Mouse (Mus musculus): ENCODE data around the gene Olfr450. TPM values are rescaled to one million over a fixed set of nuclear protein-coding genes. Genes with fewer than 3 reads are reported as not detected.

Olfr450 gene
- polyA plus RNA-seq (2015; fragmentation: Nextera tagmentation; extraction: Ambion mirVana) = not detected in 2 replicates

DNA sequence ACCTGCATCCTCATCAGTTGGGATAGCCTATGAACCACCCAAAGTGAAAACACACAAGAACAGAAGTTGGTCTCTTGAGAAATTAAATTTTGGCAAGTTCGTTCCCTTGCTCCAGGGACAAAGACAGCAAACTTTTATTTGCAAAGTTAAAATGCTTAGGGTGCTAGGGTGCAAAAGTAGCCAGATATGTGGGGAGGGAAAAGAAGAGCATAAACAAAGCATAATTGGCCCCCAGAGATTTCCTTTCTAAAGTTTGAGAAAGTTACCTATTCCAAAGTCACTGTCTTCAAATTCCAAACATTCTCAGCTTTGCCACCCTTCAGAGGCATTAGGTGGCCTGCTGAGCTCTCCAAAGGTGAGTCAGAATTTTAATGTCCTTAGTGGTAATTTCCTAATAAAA lies at the start of gene Olfr450:
Olfr450 (plus strand) TSS at position 301 of the 400 bp plus-strand sequence.
- 76% methylated on average over 1 of the region's 1 CpGs for WGBS
- Histone ChIP-seq H3K9ac (replicated peaks) (no peak within 1 kb of the TSS), H3K9me3 (replicated peaks) (no peaks in the 10 kb centered on the region), H3K27ac (replicated peaks) (no peak within 1 kb of the TSS), H3K4me1 (no peaks in the 10 kb centered on the region), H3K4me3 (replicated peaks) (no peak within 1 kb of the TSS), H3K4me2 (no peak within 1 kb of the TSS), H3K27me3 (replicated peaks) (no peaks in the 10 kb centered on the region), H3K36me3 (no peaks in the 10 kb centered on the region)
- ATAC-seq (ENCODE audit: low FRiP score) = no peak

- Histone ChIP-seq H3K4me2 (no peak overlapping the region), H3K27ac (replicated peaks) (no peak overlapping the region), H3K36me3 (no peaks in the 10 kb centered on the region), H3K4me1 (no peaks in the 10 kb centered on the region), H3K4me3 (replicated peaks) (no peak overlapping the region), H3K9me3 (replicated peaks) (no peaks in the 10 kb centered on the region), H3K9ac (replicated peaks) (no peak overlapping the region), H3K27me3 (replicated peaks) (no peaks in the 10 kb centered on the region)
- ATAC-seq (ENCODE audit: low FRiP score) = no peak
- WGBS = 96% methylated on average over 1 of the region's 1 CpGs
These were observed 34.7 kb upstream of the Olfr450 start for GRCm38 (mm10) chr6:42777066-42777465.

- no peaks in the 10 kb centered on the region for H3K4me1 ChIP-seq
- no peaks in the 10 kb centered on the region for H3K36me3 ChIP-seq
- no peaks in the 10 kb centered on the region for H3K27me3 ChIP-seq (replicated peaks)
- no peak within 1 kb of the TSS for H3K4me3 ChIP-seq (replicated peaks)
- no peak within 1 kb of the TSS for H3K9ac ChIP-seq (replicated peaks)
- ATAC-seq (ENCODE audit: low FRiP score) = no peak
- no peak within 1 kb of the TSS for H3K27ac ChIP-seq (replicated peaks)
- no peak within 1 kb of the TSS for H3K4me2 ChIP-seq
- no peaks in the 10 kb centered on the region for H3K9me3 ChIP-seq (replicated peaks)
These were observed 26.9 kb upstream of the Olfr450 start, which contains the start of gene Olfr452 for GRCm38 (mm10) chr6:42784793-42785192. Gene Olfr452, plus strand, starts transcription at chr6:42785093.

DNA sequence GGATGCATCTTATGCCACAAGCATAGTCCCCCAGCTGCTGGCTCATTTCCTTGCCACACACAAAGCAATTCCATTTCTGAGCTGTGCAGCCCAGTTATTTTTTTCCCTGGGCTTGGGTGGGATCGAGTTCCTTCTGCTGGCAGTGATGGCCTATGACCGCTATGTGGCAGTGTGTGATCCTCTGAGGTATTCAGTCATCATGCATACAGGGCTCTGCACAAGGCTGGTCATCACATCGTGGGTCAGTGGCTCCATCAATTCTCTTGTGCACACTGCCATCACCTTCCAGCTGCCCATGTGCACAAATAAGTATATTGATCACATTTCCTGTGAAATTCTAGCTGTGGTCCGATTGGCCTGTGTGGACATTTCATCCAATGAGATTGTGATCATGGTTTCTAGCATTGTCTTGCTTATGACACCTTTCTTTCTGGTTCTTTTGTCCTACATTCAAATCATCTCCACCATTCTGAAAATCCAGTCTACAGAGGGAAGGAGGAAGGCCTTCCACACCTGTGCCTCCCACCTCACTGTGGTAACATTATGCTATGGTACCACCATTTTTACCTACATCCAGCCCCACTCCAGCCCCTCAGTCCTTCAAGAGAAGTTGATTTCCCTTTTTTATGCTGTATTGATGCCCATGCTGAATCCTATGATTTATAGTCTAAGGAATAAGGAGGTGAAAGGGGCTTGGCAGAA lies 21.3 kb upstream of the Olfr450 start:
- 50% methylated on average over 4 of the region's 4 CpGs for WGBS
- no peaks in the 10 kb centered on the region for H3K27me3 ChIP-seq (replicated peaks)
- peak; percentile 31; the same call in 1 of the 2 replicates for ATAC-seq (ENCODE audit: low FRiP score)
- no peak overlapping the region for H3K4me2 ChIP-seq
- no peaks in the 10 kb centered on the region for H3K4me1 ChIP-seq
- no peaks in the 10 kb centered on the region for H3K36me3 ChIP-seq
- no peak overlapping the region for H3K9ac ChIP-seq (replicated peaks)
- H3K27ac ChIP-seq (replicated peaks) = no peak overlapping the region
- no peak overlapping the region for H3K4me3 ChIP-seq (replicated peaks)
- no peaks in the 10 kb centered on the region for H3K9me3 ChIP-seq (replicated peaks)

GRCm38 (mm10) chr6:42790949-42791556 lies 20.7 kb upstream of the Olfr450 start:
- 69% methylated on average over 9 of the region's 9 CpGs for WGBS
- Histone ChIP-seq H3K4me1 (no peaks in the 10 kb centered on the region), H3K4me2 (no peak overlapping the region), H3K9me3 (replicated peaks) (no peaks in the 10 kb centered on the region), H3K27ac (replicated peaks) (no peak overlapping the region), H3K9ac (replicated peaks) (no peak overlapping the region), H3K36me3 (no peaks in the 10 kb centered on the region), H3K27me3 (replicated peaks) (no peaks in the 10 kb centered on the region), H3K4me3 (replicated peaks) (no peak overlapping the region)
- ATAC-seq (ENCODE audit: low FRiP score) = peak; percentile 79; the same call in 1 of the 2 replicates

GRCm38 (mm10) chr6:42794982-42795381 lies 16.8 kb upstream of the Olfr450 start:
- H3K9ac ChIP-seq (replicated peaks) = no peak overlapping the region
- no peak for ATAC-seq (ENCODE audit: low FRiP score)
- H3K27ac ChIP-seq (replicated peaks) = no peak overlapping the region
- no peak overlapping the region for H3K4me2 ChIP-seq
- H3K4me1 ChIP-seq = no peaks in the 10 kb centered on the region
- no peaks in the 10 kb centered on the region for H3K27me3 ChIP-seq (replicated peaks)
- 92% methylated on average over 3 of the region's 3 CpGs for WGBS
- H3K4me3 ChIP-seq (replicated peaks) = no peak overlapping the region
- H3K9me3 ChIP-seq (replicated peaks) = no peaks in the 10 kb centered on the region
- H3K36me3 ChIP-seq = no peaks in the 10 kb centered on the region

DNA sequence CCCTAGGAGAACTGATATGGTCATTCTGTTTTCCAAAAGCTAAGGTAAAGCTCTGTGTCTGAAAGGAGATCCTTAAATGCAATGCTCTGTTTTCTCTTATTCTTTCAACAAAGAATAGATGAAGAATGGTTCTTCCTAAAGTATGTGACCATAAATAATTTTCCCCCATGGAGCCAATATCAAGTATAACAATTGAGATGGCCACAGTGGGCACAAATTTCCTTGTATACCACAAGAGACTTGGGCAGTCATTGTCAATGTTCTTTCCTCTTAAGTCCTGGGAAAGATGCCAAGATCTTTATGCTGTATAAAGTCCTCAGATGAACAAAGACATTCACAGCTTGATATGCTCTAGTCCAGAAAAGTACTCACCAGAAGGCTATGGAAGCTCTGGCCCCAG lies 22.3 kb downstream of the Olfr450 start, which contains the start of gene Olfr449:
Olfr449 (plus strand) TSS at position 301 of the 400 bp plus-strand sequence.
- no peaks in the 10 kb centered on the region for H3K36me3 ChIP-seq
- H3K9me3 ChIP-seq (replicated peaks) = no peaks in the 10 kb centered on the region
- H3K27me3 ChIP-seq (replicated peaks) = no peaks in the 10 kb centered on the region
- H3K4me3 ChIP-seq (replicated peaks) = no peak within 1 kb of the TSS
- H3K27ac ChIP-seq (replicated peaks) = no peak within 1 kb of the TSS
- no peak within 1 kb of the TSS for H3K4me2 ChIP-seq
- H3K9ac ChIP-seq (replicated peaks) = no peak within 1 kb of the TSS
- ATAC-seq (ENCODE audit: low FRiP score) = no peak
- H3K4me1 ChIP-seq = no peaks in the 10 kb centered on the region

- no peak overlapping the region for H3K4me2 ChIP-seq
- peak; percentile 63; the same call in 1 of the 2 replicates for ATAC-seq (ENCODE audit: low FRiP score)
- WGBS = 16% methylated on average over 4 of the region's 4 CpGs
- H3K9ac ChIP-seq (replicated peaks) = no peak overlapping the region
- no peak overlapping the region for H3K27ac ChIP-seq (replicated peaks)
- no peaks in the 10 kb centered on the region for H3K4me1 ChIP-seq
- H3K36me3 ChIP-seq = no peaks in the 10 kb centered on the region
- H3K9me3 ChIP-seq (replicated peaks) = no peaks in the 10 kb centered on the region
- no peaks in the 10 kb centered on the region for H3K27me3 ChIP-seq (replicated peaks)
- H3K4me3 ChIP-seq (replicated peaks) = no peak overlapping the region
These were observed 48.6 kb downstream of the Olfr450 start for GRCm38 (mm10) chr6:42860222-42860819.

Other genes with a start within 250 kb of the Olfr450 start
- gene Tcaf3, start 214.2 kb upstream of the Olfr450 start, polyA plus RNA-seq (2015; fragmentation: Nextera tagmentation; extraction: Ambion mirVana) = not detected in 2 replicates
- gene Tcaf2, start 166.7 kb upstream of the Olfr450 start, polyA plus RNA-seq (2015; fragmentation: Nextera tagmentation; extraction: Ambion mirVana) = 2.6 and 4.2 TPM in 2 replicates
- 188 and 215 TPM in 2 replicates for gene Tcaf1, start 101.9 kb upstream of the Olfr450 start, polyA plus RNA-seq (2015; fragmentation: Nextera tagmentation; extraction: Ambion mirVana)
- not detected in 2 replicates for gene Olfr453, start 72.6 kb upstream of the Olfr450 start, polyA plus RNA-seq (2015; fragmentation: Nextera tagmentation; extraction: Ambion mirVana)
- gene Olfr38, start 55.5 kb upstream of the Olfr450 start, polyA plus RNA-seq (2015; fragmentation: Nextera tagmentation; extraction: Ambion mirVana) = not detected in 2 replicates
- gene Olfr452, start 26.8 kb upstream of the Olfr450 start, polyA plus RNA-seq (2015; fragmentation: Nextera tagmentation; extraction: Ambion mirVana) = not detected in 2 replicates
- not detected in 2 replicates for gene Olfr449, start 22.4 kb downstream of the Olfr450 start, polyA plus RNA-seq (2015; fragmentation: Nextera tagmentation; extraction: Ambion mirVana)
- gene Olfr448, start 78.5 kb downstream of the Olfr450 start, polyA plus RNA-seq (2015; fragmentation: Nextera tagmentation; extraction: Ambion mirVana) = not detected in 2 replicates
- not detected in 2 replicates for gene Olfr447, start 96.9 kb downstream of the Olfr450 start, polyA plus RNA-seq (2015; fragmentation: Nextera tagmentation; extraction: Ambion mirVana)
- gene Olfr446, start 109.4 kb downstream of the Olfr450 start, polyA plus RNA-seq (2015; fragmentation: Nextera tagmentation; extraction: Ambion mirVana) = not detected in 2 replicates
- gene Olfr444, start 137.1 kb downstream of the Olfr450 start, polyA plus RNA-seq (2015; fragmentation: Nextera tagmentation; extraction: Ambion mirVana) = not detected in 2 replicates

Measured in neural tube, embryonic 15.5 days (tissue).